ENCODE assay signal across 13 mouse cellular contexts in genomic region chr3:152495415-152495898, GRCm38 (mm10).
DNase-seq lines count a peak whose midpoint lies in the region; ATAC-seq lines count a peak whose summit lies in the region.
"Had no signal": no experiment of that assay in that cellular context is flagged by ENCODE, and none has a peak within 500 bp of the region (broad histone marks: within the 10 kb centered on the region; RNA-seq: fewer than 3 reads in every experiment).

No protein-coding gene starts in this region.

- H3K27ac ChIP-seq in embryonic facial prominence, embryonic 10.5 days (replicated peaks): peak overlapping the region; percentile 30; the same call in 1 of the 2 replicates
- H3K27ac ChIP-seq in hindbrain, embryonic 13.5 days: peak overlapping the region; percentile 61
- H3K27ac ChIP-seq in neural tube, embryonic 13.5 days (replicated peaks): peak overlapping the region; percentile 59
- H3K27ac ChIP-seq: limb, embryonic 10.5 days had no signal

- no peak overlapping the region for H3K9ac ChIP-seq in hindbrain, embryonic 13.5 days
- H3K9ac ChIP-seq in neural tube, embryonic 13.5 days: no peak overlapping the region

- WGBS in embryonic facial prominence, embryonic 10.5 days: 77% methylated on average over 8 of the region's 8 CpGs
- 44% methylated on average over 8 of the region's 8 CpGs for WGBS in hindbrain, embryonic 13.5 days
- WGBS in neural tube, embryonic 13.5 days: 65% methylated on average over 8 of the region's 8 CpGs

- peaks cover 30% of the 10 kb centered on the region for H3K4me1 ChIP-seq in embryonic facial prominence, embryonic 10.5 days
- peaks cover 20% of the 10 kb centered on the region for H3K4me1 ChIP-seq in hindbrain, embryonic 13.5 days (replicated peaks)
- H3K4me1 ChIP-seq in neural tube, embryonic 13.5 days (replicated peaks): peaks cover 18% of the 10 kb centered on the region

- no peaks in the 10 kb centered on the region for H3K36me3 ChIP-seq in embryonic facial prominence, embryonic 10.5 days (replicated peaks)
- H3K36me3 ChIP-seq in hindbrain, embryonic 13.5 days: no peaks in the 10 kb centered on the region
- H3K36me3 ChIP-seq in neural tube, embryonic 13.5 days: no peaks in the 10 kb centered on the region
- H3K36me3 ChIP-seq: limb, embryonic 10.5 days had no signal

- H3K27me3 ChIP-seq in embryonic facial prominence, embryonic 10.5 days (replicated peaks; ENCODE audit: low read depth, poor library complexity, severe bottlenecking): 0 out of 2 replicates have a peak, but pooled peaks cover 3% of the 10 kb centered on the region
- no peaks in the 10 kb centered on the region for H3K27me3 ChIP-seq in hindbrain, embryonic 13.5 days
- H3K27me3 ChIP-seq in neural tube, embryonic 13.5 days: no peaks in the 10 kb centered on the region

- no peak overlapping the region for H3K4me3 ChIP-seq in embryonic facial prominence, embryonic 10.5 days
- no peak overlapping the region for H3K4me3 ChIP-seq in hindbrain, embryonic 13.5 days
- H3K4me3 ChIP-seq in neural tube, embryonic 13.5 days: no peak overlapping the region
- H3K4me3 ChIP-seq: limb, embryonic 10.5 days had no signal

- no peak overlapping the region for H3K4me2 ChIP-seq in hindbrain, embryonic 13.5 days
- H3K4me2 ChIP-seq in neural tube, embryonic 13.5 days: no peak overlapping the region

- no peaks in the 10 kb centered on the region for H3K9me3 ChIP-seq in embryonic facial prominence, embryonic 10.5 days
- no peaks in the 10 kb centered on the region for H3K9me3 ChIP-seq in hindbrain, embryonic 13.5 days
- H3K9me3 ChIP-seq in neural tube, embryonic 13.5 days: no peaks in the 10 kb centered on the region
- H3K9me3 ChIP-seq: limb, embryonic 10.5 days had no signal

- no peak for DNase-seq in frontal cortex, postnatal 10 days (ENCODE audit: low spot score in 2 of 2)
- no peak for DNase-seq in embryonic facial prominence, embryonic 10.5 days (ENCODE audit: low spot score)
- DNase-seq in left cerebral cortex, adult 9 months (ENCODE audit: low spot score in 2 of 2): no peak
- DNase-seq: heart, postnatal 10 days; kidney, adult 11 months; layer of hippocampus, adult 9-11 months; right cerebral cortex, postnatal 4 days had no signal

- ATAC-seq in frontal cortex, adult (ENCODE audit: low TSS enrichment): peak; percentile 79
- peak; percentile 59 for ATAC-seq in hindbrain, embryonic 13.5 days (ENCODE audit: low FRiP score)
- peak; percentile 42 for ATAC-seq in neural tube, embryonic 13.5 days (ENCODE audit: low read depth)
- ATAC-seq in granulocyte monocyte progenitor cell, adult 5-6 weeks (replicated peaks; ENCODE audit: poor library complexity, severe bottlenecking): no peak
- no peak for ATAC-seq in CD4-positive, CD25-positive, alpha-beta regulatory T cell, adult 4 months

Comparison
In these comparisons a context has a peak if more than half of its experiments do, and no peak if none do; other contexts are left out.
1. ATAC-seq: peak in frontal cortex, adult (single experiment), hindbrain, embryonic 13.5 days (single experiment) and neural tube, embryonic 13.5 days (single experiment); none in granulocyte monocyte progenitor cell, adult 5-6 weeks (single experiment) and CD4-positive, CD25-positive, alpha-beta regulatory T cell, adult 4 months (single experiment).
2. Peak in every context shown above with its lines, with median percentiles within 50 percentile points of each other: H3K27ac ChIP-seq.